Mouse (Mus musculus) embryo, embryonic 11.5 days (tissue): ENCODE data around the gene Vps54.
"Not testable (repeated sequence)": the region's sequence is repeated elsewhere in the genome, so short reads cannot be mapped to it uniquely, and the experiment has no call there.

Source experiments
- DNase-seq: peaks from one replicate; pipeline ENCODE4 v3.0.0-alpha.2; 2012; ENCODE audit warnings: low read depth, low spot score

Vps54 gene

DNA sequence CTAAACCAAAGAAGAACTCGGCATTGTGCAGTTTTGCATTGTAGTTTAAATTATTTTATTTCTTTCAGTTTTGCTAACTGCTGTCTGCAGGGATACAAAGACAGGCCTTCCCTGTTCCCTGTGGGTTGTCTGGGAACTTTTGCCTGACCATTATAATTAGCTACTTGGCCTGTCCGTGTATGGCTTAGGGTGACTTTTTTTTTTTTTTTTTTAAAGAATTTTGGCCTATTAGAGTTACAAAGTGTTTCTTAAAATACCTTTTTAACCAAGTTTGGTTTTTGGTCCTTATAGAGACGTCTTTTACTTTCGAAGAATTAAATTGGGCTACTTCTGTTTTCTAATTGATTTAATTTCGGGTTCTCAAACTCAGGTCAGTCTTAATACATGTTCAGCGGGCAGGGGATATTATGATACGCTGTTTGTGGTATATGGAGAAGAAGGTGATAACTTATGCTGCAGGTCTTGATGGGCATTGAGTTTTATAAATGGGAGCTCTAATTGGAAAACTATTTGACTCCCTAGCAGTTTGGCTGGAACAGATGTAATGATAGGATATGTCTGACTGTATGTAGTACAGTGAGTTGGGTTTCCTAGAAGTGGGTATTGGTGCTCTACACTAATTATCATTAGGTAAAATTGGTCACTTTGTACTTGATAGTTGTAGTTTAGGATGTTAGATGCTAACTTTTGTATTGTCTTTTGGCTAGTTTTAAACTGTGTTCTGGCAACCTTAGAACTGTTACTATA is 855 bp downstream of the Vps54 start:
- no peak for DNase-seq

DNA sequence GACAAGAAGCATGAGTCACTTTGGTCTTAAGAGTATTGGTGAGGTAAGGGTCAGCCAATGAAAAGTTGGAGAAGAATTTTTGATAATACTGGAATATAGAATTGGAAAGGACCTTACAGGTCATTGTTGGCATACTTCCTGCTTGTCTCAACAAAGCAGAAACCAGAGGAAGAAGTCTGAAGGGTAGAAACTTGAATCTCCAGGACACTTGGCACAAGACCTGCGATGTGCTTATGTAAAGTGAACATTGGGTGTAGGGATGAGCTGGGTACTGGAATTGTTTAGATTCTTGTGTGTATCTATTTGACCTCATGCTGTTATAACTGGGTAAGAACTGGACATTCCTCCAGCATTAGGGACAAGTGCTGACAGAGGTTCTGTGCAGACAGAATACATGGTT is 2.3 kb downstream of the Vps54 start:
- no peak for DNase-seq

DNA sequence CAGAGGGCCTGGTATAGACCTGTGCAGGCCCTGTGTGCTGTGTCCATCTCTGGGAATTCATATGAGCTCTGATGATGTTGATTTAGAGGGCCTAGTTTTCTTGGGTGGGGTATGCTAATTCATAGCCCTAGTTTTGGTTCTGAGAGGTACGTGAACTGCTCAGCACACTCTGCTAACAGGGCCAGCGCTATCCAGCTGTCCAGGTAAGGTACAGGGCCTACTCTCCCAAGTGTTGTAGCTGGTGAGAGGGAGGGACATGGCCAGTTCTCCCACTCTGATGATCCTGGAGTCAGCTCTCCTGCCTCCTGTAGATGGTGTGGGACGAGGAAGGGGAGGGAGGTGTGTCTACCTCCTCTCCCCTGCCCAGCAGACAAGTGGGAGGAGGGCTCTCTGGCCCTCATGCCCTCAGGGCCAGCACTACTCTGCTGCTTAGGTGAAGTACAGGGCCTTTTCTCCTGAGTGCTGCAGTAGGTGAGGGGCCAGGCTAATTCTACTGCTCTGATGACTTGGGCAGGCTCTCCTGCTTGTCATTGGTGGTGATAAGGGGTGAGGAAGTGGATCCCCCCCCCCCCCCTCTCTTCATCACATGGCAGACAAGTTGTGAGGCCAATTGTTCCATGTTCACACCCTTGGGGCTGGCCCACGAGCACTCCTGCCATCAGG is 8.3 kb downstream of the Vps54 start:
- DNase-seq: no peak

DNA sequence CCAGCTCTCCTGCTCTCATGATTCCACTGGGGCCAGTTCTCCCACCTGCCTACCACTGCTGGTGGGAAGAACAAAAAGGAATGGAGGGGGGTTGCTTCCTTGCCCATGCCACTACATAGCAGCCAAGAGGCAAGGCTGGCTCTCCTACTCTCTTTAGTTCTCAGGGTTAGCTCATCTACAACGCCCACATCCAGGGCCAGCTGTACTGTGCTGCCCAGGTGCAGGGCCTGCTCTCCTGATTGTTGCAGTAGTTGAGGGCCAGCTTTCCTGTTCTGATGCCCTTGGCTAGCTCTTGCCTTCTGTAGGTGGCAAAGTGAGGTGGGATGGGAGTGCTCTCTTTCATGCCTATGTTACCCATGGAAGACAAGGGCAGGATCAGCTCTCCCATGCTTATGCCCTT is 8.9 kb downstream of the Vps54 start:
- no peak for DNase-seq

DNA sequence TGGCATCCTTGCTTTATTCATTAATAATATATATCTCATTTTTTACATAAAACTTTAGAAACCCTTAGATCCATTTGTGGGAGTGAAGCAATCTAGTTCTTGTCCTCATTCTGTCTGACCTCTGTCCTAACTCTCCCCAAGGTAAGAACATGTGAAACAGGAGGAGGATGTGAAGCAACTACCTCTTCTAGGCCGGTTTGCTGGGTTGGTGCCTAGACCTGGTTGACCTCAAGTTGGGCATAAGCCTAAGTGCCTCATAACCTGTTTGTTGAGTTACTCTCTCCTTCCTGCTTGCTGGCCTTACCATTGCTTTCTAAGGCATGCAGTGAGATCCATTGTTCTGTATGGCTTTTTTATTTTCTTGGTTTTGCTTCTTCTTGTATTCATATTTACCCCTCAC is 11.3 kb downstream of the Vps54 start:
- DNase-seq: no peak

DNA sequence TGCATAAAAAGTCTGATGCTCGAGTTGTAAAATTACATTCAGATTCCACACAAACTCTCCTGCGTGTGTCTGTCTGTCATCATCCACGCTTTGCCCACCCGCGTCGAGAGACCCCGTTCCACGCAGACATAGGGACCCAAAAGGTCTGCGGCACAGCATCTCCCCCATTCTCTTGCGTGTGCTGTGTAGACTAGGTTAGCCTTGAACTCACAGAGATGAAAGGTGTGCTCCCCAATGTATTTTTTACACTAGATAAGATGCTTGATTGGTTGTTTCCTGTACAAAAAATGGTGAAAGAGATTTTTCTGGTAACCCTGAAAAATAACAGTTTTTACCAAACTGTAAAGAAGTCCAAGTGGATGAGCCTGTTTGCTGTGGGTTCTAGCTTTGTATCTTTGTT is 19.5 kb downstream of the Vps54 start:
- DNase-seq: not testable (repeated sequence)

DNA sequence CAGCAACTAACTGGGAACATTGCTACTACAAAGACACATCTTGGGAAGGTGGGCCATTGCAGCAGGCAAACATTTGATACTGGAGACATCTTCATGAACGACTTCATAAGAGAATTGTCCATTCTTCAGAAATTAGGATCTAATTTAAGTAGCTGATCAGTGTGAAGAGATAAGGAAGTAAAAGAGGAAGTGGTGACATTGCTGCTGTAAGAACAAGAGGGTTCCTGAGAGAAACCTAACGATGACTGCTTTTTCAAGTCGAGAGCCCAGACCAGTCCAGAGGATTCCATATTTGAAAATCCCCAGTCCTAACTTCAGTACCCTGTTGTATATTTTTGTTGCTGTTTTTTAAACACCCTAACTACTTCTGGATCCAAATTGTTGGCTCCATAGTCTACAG is 26.3 kb downstream of the Vps54 start:
- DNase-seq: no peak

DNA sequence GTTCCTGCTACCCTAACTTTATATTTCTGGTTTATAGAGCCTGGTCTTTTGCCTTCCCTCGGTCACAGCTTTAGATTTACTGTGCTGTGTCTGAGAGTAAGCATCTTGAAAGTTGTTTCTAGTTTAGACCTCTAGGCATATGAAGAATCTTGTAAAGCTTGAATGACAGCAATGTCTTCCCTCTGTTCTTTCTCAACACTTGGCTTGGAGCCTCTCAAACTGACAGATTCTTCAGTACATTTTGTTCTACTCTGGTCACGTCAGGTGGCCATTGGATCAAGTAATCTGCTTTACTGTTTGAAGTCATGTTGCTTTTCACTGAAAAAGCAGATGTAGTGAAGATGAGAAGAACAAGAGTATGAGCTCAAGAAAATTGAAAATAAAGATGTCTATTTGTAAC is 37.1 kb downstream of the Vps54 start:
- DNase-seq: no peak

DNA sequence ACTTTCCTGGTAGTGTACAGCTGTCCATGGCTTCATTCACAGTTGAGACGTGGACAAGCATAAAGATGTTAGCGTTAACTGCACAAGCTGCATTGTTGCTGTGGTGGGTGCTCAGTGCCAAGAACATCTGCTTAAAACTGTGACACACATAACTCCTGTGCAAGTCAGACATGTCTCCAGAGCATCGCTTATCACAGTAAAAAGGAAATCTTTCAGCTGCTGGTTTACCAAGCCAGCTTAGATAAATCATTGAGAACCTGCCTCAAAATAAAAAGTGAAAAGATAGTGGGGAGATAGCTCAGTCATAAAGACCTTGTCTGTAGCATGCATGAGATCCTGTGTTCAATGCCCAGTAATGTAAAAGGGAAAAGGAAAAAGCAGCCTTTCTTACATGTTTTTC is 47.3 kb downstream of the Vps54 start:
- no peak for DNase-seq

DNA sequence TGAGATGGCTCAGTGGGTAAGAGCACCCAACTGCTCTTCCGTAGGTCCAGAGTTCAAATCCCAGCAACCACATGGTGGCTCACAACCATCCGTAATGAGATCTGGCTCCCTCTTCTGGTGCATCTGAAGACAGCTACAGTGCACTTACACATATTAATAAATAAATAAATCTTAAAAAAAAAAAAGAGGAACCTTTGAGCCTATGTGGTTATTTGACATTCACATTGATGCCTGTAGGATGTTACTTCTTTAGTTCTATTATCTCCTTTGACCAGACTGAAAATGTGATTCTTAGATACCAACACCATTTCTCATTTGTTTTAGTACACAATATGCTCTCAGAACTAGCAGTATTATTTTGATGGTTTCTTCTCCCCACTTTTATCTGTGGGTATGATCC is 49.1 kb downstream of the Vps54 start:
- DNase-seq: not testable (repeated sequence)

DNA sequence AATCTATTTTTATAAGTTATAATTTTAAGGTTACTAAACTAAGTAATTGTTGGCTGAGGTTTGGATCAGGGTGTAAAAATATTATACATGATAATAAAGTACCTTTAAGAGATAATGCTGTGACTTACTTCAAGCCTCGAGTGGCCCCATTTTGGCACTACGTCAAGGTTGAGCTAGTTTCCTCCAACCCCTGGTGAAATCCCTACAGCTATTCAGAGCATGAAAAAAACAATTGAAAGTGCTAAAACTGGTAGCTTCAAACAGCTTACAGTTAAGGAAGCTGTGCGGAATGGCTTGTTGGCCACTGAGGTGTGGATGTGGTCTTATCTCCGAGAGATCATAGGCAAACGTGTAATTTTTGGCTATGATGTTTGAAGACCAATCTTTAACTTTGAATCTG is 56.4 kb downstream of the Vps54 start:
- no peak for DNase-seq

DNA sequence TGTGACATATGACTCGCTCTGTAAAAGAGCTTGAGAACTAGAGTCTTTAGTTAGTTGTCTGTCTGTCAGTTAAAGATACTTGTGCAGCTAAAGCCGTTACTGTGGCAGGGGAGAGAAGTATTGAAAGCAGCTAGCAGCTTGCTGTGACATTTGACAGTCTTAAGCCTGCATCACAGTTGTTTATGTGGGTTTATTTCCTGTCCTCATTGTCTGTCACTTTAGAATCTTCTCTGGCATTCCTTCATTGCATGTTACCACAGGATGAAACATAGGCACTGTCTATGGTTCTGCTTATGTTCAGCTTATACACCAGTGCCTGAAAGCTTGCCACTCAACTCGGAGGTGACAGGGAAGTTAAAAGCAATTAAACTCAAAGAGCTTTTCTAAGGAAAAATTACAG is 64.5 kb downstream of the Vps54 start:
- no peak for DNase-seq

DNA sequence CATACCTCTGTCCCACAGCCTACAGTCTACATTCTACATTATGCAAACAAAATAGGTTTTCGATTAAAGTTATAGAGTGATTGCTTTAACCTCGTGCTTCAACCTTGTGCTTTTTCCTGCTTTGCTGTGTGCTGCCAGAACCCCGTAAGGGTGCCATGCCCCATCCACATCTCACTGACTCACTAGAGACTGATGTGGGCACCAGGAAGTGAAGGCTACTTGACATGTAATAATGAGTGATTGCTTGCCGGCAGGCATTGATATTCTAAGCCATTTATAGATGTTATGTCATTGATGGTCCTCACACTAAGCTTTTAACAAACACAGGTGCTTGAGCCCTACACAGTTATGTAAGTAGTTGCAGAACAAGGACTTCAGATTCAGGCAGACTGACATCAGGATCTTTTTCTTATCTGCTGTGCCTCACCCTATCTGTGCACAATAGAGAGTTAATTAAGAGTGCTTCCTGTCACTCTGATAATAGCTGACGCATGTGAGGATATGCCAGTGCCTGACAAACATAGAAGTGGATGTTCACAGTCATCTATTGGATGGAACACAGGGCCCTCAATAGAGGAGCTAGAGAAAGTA is 68.1 kb downstream of the Vps54 start:
- no peak for DNase-seq

DNA sequence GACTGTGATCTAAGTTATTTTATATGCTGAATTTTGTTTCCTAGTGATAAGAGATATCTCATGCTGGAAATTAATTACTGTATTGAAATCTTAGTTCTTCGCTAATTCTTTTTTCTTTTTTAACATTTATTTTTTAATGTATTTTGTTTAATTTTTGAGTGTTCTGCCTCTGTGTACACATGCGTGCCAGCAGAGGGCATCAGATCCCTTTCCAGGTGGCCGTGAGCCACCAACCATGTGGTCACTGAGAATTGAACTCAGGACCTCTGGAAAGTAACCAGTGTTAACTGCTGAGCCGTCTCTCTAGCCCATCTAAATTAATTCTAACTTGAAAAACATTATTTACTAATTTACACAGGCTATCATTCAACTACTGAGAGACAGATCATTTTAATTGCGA is 69.0 kb downstream of the Vps54 start:
- no peak for DNase-seq

DNA sequence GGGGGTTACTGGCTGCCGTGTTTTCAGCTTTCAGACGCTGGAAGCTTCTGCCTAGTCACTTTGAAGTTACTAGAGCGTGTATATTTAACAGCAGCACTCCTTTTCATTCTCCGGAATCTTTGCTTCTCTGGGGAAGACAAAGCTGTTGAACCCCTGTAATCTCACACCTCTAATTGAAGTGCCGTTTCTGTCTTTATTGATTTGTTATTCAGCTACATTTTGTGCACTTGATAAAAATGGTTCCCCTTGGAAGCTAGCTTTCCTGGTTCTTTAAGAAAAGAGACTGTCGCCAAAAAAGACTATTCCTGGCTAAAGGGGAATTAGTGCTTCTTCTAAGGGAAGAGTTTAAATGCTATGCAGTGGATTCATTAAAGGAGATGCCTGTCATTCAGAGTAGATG is 70.4 kb downstream of the Vps54 start:
- DNase-seq: no peak

DNA sequence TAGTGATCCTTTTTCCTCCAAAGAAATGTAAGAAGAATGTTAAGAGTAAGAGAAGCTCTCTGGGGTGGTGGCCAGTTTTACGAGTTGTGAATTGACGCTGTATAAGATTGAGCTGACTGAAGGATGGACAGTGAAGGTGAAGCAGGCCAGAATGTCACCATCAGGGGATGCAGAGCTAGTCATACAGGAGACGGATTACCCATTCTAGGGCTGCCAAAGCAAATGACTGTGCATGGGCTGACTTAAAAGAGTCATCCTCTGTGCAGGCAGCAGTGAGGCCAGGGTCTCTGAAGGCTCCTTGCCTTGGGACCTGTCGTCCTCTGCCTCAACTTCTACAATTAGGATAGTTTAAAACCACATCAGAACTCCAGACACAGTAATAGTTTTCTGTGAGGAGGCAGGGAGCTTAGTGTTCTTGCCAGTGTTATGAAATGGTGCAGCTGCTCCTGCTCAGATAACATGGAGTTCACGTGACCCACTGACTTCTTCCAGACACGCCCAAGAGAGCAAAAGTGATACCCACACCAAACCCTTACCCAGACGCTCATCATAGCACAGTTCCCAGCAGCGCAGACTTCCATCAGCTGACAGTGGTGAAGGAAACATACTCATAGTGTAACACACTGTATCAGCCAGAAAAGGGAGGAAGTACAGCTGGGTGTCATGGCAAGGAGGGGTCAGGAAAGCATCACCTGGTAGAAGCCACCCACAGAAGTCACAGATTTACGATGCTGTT is 75.0 kb downstream of the Vps54 start:
- no peak for DNase-seq

DNA sequence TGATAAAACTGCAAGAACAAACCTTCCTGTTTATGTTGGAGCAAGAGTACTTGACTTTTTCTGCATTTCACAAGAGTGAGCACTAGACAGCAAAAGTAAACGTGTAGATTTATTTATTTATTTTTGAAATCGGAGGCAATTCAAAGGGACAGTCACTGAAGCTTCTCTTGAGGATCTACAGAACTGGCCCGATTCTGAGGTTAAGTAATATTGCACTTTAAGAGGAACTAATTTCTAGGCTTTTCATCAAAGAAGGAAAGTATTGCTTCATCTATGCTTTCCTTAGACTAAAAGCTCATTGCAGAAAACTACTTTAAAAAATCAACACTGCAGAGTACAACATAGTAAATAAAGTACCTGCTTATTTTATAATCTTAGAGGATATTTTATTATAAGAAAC is 82.5 kb downstream of the Vps54 start:
- DNase-seq: no peak

DNA sequence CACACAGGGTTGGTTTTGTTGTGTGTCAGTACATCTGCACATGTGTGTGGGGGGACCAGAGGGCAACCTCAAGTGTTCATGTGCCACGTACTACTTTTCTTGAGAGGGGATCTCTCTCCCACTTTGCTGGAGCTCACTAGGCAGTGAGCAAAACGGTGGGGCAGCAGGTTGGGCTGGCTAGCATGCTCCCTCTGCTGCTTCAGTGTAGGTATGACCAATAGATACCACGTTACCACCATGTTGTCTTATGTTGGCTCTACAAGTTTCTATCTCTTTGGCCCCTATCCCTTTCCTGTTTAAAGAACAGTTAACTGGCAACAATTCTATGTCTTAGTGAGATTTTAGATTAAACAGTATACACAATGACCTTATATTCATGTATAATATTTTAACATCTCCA is 83.3 kb downstream of the Vps54 start:
- DNase-seq: no peak

DNA sequence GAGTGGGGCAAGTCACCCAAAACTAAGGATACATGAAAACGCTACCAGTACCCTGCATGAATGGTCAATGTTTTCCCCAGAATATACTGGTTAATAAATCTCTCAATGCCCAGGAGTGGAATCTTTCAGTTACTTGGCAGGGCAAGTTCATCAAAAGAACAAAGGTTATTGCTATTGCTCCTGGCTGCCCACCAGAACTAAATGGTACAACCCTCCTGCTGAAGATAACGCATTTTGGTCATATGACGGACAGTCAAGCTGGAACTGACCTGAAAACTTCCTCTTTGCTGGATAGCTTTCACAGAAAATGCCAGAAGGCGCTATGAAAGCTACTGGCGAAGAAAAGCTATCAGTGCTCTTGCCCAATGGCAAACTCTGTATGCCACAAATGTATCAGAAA is 86.7 kb downstream of the Vps54 start:
- no peak for DNase-seq

DNA sequence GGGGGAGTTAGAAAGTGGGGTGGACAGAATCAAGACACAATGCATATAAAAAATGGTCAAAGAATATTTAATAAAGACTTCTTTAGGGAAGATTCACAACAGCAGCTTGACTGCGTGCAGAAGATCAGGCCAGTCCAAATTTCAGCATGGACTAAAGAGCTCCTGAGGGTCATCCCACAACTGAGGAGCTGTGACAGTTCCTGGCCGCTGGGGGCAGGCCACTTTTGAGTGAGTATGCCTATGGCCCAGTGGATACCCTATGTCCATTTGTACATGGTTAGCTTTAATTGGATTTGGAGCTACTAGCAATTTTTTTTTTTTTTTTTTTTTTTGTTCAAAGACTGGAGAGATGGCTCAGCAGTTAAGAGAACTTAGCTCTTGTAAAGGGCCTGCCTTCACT is 87.7 kb downstream of the Vps54 start:
- DNase-seq: no peak

DNA sequence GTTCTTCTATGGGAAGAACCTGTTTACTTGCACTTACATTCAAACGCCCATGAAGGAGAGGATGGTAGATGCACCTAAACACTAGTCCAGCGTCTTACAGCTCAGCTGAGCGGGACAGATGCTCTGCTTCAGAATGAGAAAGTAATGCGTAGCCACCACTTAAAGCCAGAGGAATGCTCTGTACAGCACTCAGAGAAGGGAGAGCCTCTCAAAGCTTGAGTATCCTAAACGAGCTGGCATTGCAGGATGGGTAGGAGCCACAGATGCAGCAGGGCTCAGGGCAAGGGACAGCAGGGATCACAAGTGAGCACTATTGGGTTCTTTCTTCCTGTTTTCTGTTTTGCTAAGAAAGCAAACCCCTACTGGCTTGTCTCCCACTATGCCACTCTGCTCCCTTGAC is 88.4 kb downstream of the Vps54 start:
- no peak for DNase-seq

DNA sequence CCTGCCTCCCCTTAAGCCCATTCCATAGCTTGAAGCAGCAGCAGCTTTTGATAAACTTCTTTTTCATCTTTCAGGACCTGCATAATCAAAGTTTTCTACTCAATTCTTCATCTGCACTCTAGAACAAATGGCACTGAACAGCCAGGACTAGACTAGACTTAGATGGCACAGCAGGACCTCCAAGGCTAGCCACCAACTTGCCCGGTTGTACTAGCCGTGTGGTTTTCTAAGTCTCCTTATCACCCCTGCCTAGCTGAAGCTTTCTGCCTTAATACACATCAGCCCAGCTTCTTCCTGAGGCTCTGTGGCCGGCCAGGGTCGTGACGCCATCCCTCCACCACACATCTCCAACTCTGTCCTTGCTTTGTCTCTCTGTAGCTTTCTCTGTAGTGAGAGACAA is 89.1 kb downstream of the Vps54 start:
- DNase-seq: no peak
